Mouse (Mus musculus) C2C12 (cell line): ENCODE data around the gene Tbc1d10c. TPM values are rescaled to one million over a fixed set of nuclear protein-coding genes. Genes with fewer than 3 reads are reported as not detected.

Experiments used
- H3K27me3 ChIP-seq: one replicate; pipeline ENCODE4 v1.6.1; 2011; ENCODE audit not compliant: control insufficient read depth, insufficient read depth, insufficient read length
- H3K36me3 ChIP-seq: one replicate; pipeline ENCODE4 v1.6.1; 2011; ENCODE audit not compliant: control insufficient read depth, insufficient read depth
- H3K4me3 ChIP-seq: one replicate; pipeline ENCODE4 v1.5.1; 2011; ENCODE audit warnings: mild to moderate bottlenecking, control low read depth; ENCODE audit not compliant: poor library complexity, insufficient read depth, severe bottlenecking
- H3K79me2 ChIP-seq: one replicate; pipeline ENCODE4 v1.6.1; 2011; ENCODE audit not compliant: control insufficient read depth, insufficient read depth
- H3K79me3 ChIP-seq: one replicate; pipeline ENCODE4 v1.6.1; 2011; ENCODE audit warnings: low read depth, control low read depth
- H3ac ChIP-seq: one replicate; pipeline ENCODE3; 2011; ENCODE audit warnings: low read depth; ENCODE audit not compliant: control insufficient read depth, insufficient read length
- CEBPB ChIP-seq: IDR thresholded peaks from one replicate; pipeline ENCODE4 v1.6.1; 2011; ENCODE audit warnings: low read depth, mild to moderate bottlenecking, control low read depth, moderate library complexity
- CTCF ChIP-seq: IDR thresholded peaks from one replicate; pipeline ENCODE4 v1.5.1; 2011; ENCODE audit not compliant: control insufficient read depth, insufficient read depth, insufficient read length
- FOSL1 ChIP-seq: IDR thresholded peaks from one replicate; pipeline ENCODE4 v1.8.0; 2011; ENCODE audit warnings: mild to moderate bottlenecking, low read length; ENCODE audit not compliant: poor library complexity, insufficient read depth, severe bottlenecking
- MAX ChIP-seq: IDR thresholded peaks from one replicate; pipeline ENCODE4 v1.6.1; 2011; ENCODE audit warnings: mild to moderate bottlenecking, control low read depth
- MYOD1 ChIP-seq: IDR thresholded peaks from one replicate; pipeline ENCODE4 v1.6.1; 2011; ENCODE audit warnings: low read depth; ENCODE audit not compliant: control insufficient read depth, insufficient read length
- MYOG ChIP-seq: IDR thresholded peaks from one replicate; pipeline ENCODE4 v1.6.1; 2011; ENCODE audit not compliant: control insufficient read depth, insufficient read length; ENCODE audit errors: extremely low read depth
- USF1 ChIP-seq: IDR thresholded peaks from one replicate; pipeline ENCODE4 v1.6.1; 2011; ENCODE audit warnings: low read depth, mild to moderate bottlenecking, control low read depth, moderate library complexity
- polyA plus RNA-seq: library from polyadenylated mRNA; unstranded; fragments of >200 nt; fragmentation: generic; extraction: Trizol; gene quantifications from one replicate; pipeline ENCODE4 v1.2.1, GENCODE M21; 2012; ENCODE audit warnings: missing spikeins

The Tbc1d10c gene
- polyA plus RNA-seq, 1 experiment = 0.26 TPM

DNA sequence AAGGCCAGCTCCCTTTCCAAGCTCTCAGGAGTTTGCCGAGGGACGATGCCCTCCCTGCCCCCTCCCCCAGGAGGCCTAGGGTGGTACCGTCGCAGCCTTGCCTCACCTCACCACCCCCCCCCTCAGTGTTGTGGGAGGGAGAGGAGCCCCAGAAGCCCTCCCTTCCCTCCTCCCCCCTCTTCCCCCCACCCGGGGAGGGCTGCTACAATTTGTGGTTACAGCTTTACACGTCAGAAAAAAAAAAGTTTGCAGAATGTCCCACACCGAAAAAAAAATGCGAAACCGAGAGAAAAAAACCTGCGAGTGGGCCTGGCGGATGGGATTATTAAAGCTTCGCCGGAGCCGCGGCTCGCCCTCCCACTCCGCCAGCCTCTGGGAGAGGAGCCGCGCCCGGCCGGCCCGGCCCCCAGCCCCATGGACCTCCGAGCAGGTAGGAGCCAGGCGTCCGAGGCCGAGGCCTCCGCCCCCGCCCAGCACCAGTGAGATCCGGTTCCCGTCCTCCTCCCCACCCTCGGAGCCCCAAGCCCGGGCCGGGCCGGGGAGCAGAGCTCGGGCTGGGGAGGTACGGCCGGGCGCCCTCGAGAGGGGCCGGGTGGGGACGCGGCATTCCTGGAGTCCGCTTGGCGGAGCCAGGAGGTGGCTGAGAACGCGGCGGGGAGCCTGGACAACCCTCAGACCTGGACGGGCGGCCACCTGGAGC lies 23.1 kb upstream of the Tbc1d10c start, which contains the start of the genes Clcf1 and AC109138.7:
Gene Clcf1 (plus strand): TSS at position 168 of the 700 bp plus-strand sequence.
Gene AC109138.7 (plus strand): TSS at position 287 of the 700 bp plus-strand sequence.
- Histone ChIP-seq H3K79me3 (peaks cover 37% of the 10 kb centered on the region), H3K36me3 (peaks cover 17% of the 10 kb centered on the region), H3K4me3 (peak within 1 kb of the TSS; percentile 84), H3ac (peak within 1 kb of the TSS; percentile 100), H3K79me2 (peaks cover 56% of the 10 kb centered on the region), H3K27me3 (no peaks in the 10 kb centered on the region)
- no peak for TF ChIP-seq USF1
- no peak for TF ChIP-seq CEBPB
- TF ChIP-seq CTCF = no peak
- TF ChIP-seq FOSL1 = no peak
- TF ChIP-seq MAX = no peak
- no peak for TF ChIP-seq MYOG
- no peak for TF ChIP-seq MYOD1

DNA sequence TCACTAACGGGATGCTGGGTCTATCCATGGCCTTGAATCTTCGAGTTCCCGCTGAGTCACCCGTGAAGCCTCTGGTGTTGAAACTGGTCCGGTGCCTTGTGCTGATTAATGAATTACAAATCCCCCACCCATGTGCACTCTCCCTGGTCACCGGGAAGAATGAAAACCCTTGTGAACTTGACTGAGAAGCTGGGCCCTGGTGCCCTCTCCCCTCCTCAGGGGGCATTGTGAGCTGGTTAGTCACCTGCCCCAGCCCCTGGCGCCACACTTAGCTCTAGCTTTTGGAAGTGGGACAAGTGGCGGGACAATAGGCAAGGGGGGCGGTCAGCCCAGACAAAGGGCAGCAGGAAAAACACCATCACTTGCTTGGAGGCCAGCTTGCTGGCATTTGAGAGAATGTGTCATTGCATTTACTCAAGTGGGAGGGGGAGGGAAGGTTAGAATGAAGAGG lies 22.5 kb upstream of the Tbc1d10c start:
- Histone ChIP-seq H3K79me2 (peaks cover 49% of the 10 kb centered on the region), H3K27me3 (no peaks in the 10 kb centered on the region), H3K36me3 (peaks cover 14% of the 10 kb centered on the region), H3K79me3 (peaks cover 30% of the 10 kb centered on the region), H3ac (peak overlapping the region; percentile 24), H3K4me3 (peak overlapping the region; percentile 84)
- TF ChIP-seq CTCF = no peak
- peak; percentile 36 for TF ChIP-seq MYOD1
- peak; percentile 12 for TF ChIP-seq USF1
- peak; percentile 56 for TF ChIP-seq MAX
- TF ChIP-seq CEBPB = peak; percentile 71
- TF ChIP-seq FOSL1 = peak; percentile 12

DNA sequence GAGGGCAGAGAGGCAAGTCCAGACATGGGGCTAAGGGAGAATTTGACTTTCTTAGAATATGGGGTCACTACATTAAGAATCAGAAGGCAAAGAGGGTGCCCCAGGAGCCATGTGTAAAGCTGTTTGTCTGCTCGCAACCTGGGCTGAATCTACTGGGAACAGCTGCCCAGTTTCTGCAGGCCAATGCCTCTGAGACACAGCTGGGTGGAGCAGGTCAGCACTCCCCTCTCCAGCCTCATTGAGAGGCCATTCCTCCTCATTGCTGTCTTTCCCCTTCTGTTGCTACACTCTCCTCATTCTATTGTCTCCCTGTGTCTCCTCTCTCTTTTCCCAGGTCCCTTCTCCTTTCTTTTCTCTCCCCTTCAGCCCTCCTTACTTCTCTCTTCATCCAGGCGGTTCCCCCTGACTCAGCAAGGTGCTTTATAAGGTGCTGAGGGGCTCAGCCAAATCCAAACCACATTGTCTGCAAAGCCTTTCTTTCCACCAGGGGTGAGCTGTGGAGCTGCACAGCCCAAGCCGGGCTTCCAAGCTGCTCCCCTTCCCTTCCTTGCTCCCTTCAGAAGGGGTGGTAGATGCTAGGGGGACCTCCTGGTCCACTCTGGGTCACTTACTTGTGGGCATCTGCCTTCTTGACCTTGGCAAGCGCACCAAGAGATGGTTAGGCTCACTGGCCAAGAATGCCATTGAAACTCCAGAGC lies 21.0 kb upstream of the Tbc1d10c start:
- Histone ChIP-seq H3K27me3 (no peaks in the 10 kb centered on the region), H3K36me3 (peaks cover 6% of the 10 kb centered on the region), H3K4me3 (no peak overlapping the region), H3ac (peak overlapping the region; percentile 48), H3K79me3 (peaks cover 17% of the 10 kb centered on the region), H3K79me2 (peaks cover 34% of the 10 kb centered on the region)
- no peak for TF ChIP-seq MYOD1
- no peak for TF ChIP-seq MAX
- TF ChIP-seq FOSL1 = no peak
- TF ChIP-seq CEBPB = no peak
- no peak for TF ChIP-seq CTCF
- no peak for TF ChIP-seq MYOG
- TF ChIP-seq USF1 = no peak

DNA sequence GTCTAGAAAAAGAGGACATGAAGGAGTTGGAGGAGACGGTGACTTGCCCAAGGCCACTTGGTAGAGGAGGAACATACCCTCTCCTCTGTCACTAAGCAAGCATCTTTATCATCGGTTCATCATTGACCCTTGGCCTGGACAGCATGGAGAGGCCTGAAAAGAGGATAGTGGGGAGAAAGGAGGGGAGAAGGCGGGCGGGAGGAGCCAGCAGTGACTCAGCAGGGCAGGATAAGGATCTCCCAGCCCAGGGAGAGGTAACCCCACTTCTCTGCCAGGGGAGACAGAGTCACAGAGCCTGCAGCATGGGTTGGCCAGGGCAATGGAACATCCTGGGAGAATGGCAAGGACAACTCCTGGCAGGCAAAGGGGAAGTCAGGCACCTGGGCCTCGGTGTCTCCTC lies 17.5 kb upstream of the Tbc1d10c start:
- TF ChIP-seq CTCF = no peak
- TF ChIP-seq MAX = no peak
- TF ChIP-seq CEBPB = no peak
- no peak for TF ChIP-seq FOSL1
- TF ChIP-seq USF1 = no peak
- no peak for TF ChIP-seq MYOG
- TF ChIP-seq MYOD1 = no peak
- Histone ChIP-seq H3K36me3 (no peaks in the 10 kb centered on the region), H3K27me3 (no peaks in the 10 kb centered on the region)

DNA sequence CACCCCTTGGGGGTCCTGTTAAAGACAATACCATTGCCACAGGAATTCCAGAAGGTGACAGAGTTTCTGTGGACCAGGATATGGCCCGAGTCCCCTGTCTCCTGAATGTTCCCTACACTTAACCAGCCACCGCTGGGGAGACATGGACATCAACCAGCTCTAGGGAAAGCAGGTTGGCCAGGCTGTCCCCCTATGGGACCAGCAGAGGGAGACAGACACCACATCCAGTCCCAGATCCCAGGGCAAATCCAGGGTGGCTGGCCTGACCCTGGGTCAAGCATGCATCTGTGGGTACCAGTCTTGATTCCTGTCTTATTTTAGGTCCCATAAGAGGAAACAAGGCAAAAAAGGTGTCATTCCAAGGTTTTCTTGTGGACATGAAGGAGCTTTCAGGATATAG lies 15.9 kb upstream of the Tbc1d10c start:
- peaks cover under 1% of the 10 kb centered on the region for H3K79me2 ChIP-seq
- TF ChIP-seq USF1 (no peak), CEBPB (no peak), CTCF (peak; percentile 94)
- no peaks in the 10 kb centered on the region for H3K36me3 ChIP-seq
- no peaks in the 10 kb centered on the region for H3K27me3 ChIP-seq
- H3K4me3 ChIP-seq = no peak overlapping the region
- no peaks in the 10 kb centered on the region for H3K79me3 ChIP-seq
- H3ac ChIP-seq = no peak overlapping the region

More for the DNA sequence above, 17.5 kb upstream of the Tbc1d10c start:
- H3ac ChIP-seq = no peak overlapping the region
- peaks cover 6% of the 10 kb centered on the region for H3K79me2 ChIP-seq
- H3K79me3 ChIP-seq = no peaks in the 10 kb centered on the region
- H3K4me3 ChIP-seq = no peak overlapping the region
